Mouse (Mus musculus): Measurements from ENCODE around the gene C1qtnf9. TPM values are rescaled to one million over a fixed set of nuclear protein-coding genes. Genes with fewer than 3 reads are reported as not detected.

Gene C1qtnf9
- polyA plus RNA-seq, 1 experiment from 2014 or later, result 0.26 TPM

- H3K27ac ChIP-seq, result no peak overlapping the region
- DNase-seq (ENCODE audit: low spot score), result no peak
- H3K4me3 ChIP-seq, result no peak overlapping the region
- peaks cover 28% of the 10 kb centered on the region for H3K36me3 ChIP-seq
- WGBS, result 98% methylated on average over 5 of the region's 5 CpGs
- H3K27me3 ChIP-seq (ENCODE audit: low read depth, poor library complexity, severe bottlenecking), result no peaks in the 10 kb centered on the region
- no peaks in the 10 kb centered on the region for H3K4me1 ChIP-seq
- H3K9me3 ChIP-seq (replicated peaks), result no peaks in the 10 kb centered on the region
Observed at GRCm38 (mm10) chr14:60754656-60755055, 13.3 kb upstream of the C1qtnf9 start.

DNA sequence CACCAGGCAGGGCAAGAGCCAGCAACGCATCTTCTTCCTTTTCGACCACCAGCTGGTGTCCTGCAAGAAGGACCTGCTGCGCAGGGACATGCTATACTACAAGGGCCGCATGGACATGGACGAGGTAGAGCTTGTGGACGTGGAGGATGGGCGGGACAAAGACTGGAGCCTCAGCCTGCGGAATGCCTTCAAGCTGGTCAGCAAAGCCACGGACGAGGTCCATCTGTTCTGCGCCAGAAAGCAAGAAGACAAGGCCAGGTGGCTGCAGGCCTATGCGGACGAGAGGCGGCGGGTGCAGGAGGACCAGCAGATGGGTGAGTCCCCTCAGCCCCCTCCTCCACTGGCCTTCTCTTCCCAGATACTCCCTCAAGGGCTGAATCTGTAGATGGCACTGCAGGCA is 11.7 kb upstream of the C1qtnf9 start:
- Histone ChIP-seq H3K4me3 (no peak overlapping the region), H3K4me1 (no peaks in the 10 kb centered on the region), H3K36me3 (peaks cover 39% of the 10 kb centered on the region), H3K27ac (no peak overlapping the region), H3K27me3 (ENCODE audit: low read depth, poor library complexity, severe bottlenecking) (no peaks in the 10 kb centered on the region), H3K9me3 (replicated peaks) (no peaks in the 10 kb centered on the region)
- WGBS, result 95% methylated on average over 15 of the region's 15 CpGs
- DNase-seq (ENCODE audit: low spot score), result no peak

GRCm38 (mm10) chr14:60757265-60757664 is 10.7 kb upstream of the C1qtnf9 start:
- DNase-seq (ENCODE audit: low spot score), result no peak
- Histone ChIP-seq H3K36me3 (peaks cover 32% of the 10 kb centered on the region), H3K9me3 (replicated peaks) (no peaks in the 10 kb centered on the region), H3K27ac (no peak overlapping the region), H3K27me3 (ENCODE audit: low read depth, poor library complexity, severe bottlenecking) (no peaks in the 10 kb centered on the region), H3K4me3 (no peak overlapping the region), H3K4me1 (no peaks in the 10 kb centered on the region)
- 97% methylated on average over 8 of the region's 8 CpGs for WGBS

DNA sequence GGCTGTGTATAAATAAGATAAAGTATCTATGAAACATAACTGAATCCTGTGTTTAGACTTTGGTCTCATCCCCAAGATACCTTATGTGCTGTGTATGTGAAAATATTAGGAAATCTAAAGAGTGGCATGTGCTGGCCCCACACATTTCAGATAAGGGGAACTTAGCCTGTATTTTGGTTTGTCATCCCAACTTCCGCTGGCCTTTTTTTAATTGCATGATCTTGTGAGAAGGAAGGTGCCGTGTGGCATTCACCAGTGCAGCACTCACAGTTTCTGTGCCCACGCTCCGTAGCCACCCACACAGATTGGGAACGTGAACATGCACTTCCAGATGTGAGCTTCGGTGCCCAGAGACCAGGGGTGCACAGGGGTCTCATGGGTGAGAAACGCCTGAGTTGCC is 10.2 kb upstream of the C1qtnf9 start:
- Histone ChIP-seq H3K27ac (no peak overlapping the region), H3K4me1 (no peaks in the 10 kb centered on the region), H3K9me3 (replicated peaks) (no peaks in the 10 kb centered on the region), H3K27me3 (ENCODE audit: low read depth, poor library complexity, severe bottlenecking) (no peaks in the 10 kb centered on the region), H3K36me3 (peaks cover 32% of the 10 kb centered on the region), H3K4me3 (no peak overlapping the region)
- WGBS, result 92% methylated on average over 7 of the region's 7 CpGs
- no peak for DNase-seq (ENCODE audit: low spot score)

DNA sequence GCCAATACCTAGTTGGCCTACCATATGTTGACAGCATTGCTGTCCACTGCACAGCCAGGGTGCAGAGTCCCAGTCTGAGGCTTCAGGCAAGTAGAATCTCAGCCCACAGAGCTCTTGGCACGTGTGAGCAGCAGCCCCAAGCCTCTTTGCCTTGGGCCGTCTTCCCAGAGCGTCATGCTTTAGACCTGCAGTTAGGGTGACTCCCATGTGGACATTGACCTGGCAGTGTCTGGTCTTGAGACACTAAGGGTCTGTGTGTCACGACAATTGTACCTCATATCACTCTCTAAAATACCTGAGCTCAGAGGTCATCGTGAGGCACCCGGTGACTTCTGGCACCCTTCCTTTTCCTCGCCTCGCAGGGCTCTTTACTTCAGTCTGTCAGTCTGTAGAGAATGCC is 8.8 kb upstream of the C1qtnf9 start:
- Histone ChIP-seq H3K9me3 (replicated peaks) (no peaks in the 10 kb centered on the region), H3K4me3 (no peak overlapping the region), H3K27me3 (ENCODE audit: low read depth, poor library complexity, severe bottlenecking) (no peaks in the 10 kb centered on the region), H3K27ac (no peak overlapping the region), H3K4me1 (no peaks in the 10 kb centered on the region), H3K36me3 (peaks cover 32% of the 10 kb centered on the region)
- WGBS, result 94% methylated on average over 8 of the region's 8 CpGs
- DNase-seq (ENCODE audit: low spot score), result no peak

DNA sequence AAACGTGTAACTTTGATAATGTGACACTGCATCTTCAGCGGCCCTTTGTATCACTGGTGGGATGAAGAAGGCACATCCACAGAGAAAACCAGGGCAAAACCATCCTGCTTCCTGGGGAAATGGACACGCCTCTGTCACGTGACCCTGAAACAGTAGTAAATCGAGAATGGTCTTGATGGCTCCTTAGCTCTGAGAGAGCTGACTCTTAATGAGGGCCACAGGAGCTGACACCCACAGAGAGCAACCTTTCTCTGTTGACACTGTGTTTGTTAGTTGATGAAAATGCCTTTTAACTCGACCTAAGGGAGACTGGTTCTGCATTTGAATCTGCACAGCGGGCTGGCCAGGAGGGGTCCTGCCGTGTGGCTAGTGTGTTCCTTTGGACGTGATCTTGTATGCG is 6.1 kb upstream of the C1qtnf9 start:
- no peak for DNase-seq (ENCODE audit: low spot score)
- 78% methylated on average over 10 of the region's 10 CpGs for WGBS
- H3K9me3 ChIP-seq (replicated peaks), result no peaks in the 10 kb centered on the region
- peaks cover 8% of the 10 kb centered on the region for H3K4me1 ChIP-seq
- no peak overlapping the region for H3K4me3 ChIP-seq
- H3K27ac ChIP-seq, result no peak overlapping the region
- H3K36me3 ChIP-seq, result peaks cover 21% of the 10 kb centered on the region
- no peaks in the 10 kb centered on the region for H3K27me3 ChIP-seq (ENCODE audit: low read depth, poor library complexity, severe bottlenecking)

DNA sequence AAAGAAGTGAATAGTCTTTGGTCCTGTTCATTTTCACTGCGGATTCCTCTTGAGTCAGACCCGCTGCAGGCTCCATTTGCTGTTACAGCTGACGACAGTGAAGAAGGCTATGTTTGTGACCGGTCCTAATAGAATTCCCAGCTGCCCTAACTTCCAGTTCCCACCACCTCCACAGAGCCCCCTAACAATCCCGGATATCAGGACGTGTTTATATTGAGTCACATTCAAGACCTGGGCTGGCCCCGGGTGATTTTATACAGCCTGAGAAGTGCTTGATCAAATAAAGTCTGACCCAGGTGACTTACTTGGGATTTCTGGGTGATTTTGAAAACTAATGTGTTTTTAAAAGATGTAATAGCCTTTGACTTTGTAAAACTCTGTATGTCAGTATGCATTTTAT is 5.2 kb upstream of the C1qtnf9 start:
- Histone ChIP-seq H3K4me1 (peaks cover 8% of the 10 kb centered on the region), H3K27ac (no peak overlapping the region), H3K36me3 (peaks cover 17% of the 10 kb centered on the region), H3K4me3 (no peak overlapping the region), H3K9me3 (replicated peaks) (no peaks in the 10 kb centered on the region), H3K27me3 (ENCODE audit: low read depth, poor library complexity, severe bottlenecking) (no peaks in the 10 kb centered on the region)
- WGBS, result 86% methylated on average over 7 of the region's 7 CpGs
- DNase-seq (ENCODE audit: low spot score), result no peak

DNA sequence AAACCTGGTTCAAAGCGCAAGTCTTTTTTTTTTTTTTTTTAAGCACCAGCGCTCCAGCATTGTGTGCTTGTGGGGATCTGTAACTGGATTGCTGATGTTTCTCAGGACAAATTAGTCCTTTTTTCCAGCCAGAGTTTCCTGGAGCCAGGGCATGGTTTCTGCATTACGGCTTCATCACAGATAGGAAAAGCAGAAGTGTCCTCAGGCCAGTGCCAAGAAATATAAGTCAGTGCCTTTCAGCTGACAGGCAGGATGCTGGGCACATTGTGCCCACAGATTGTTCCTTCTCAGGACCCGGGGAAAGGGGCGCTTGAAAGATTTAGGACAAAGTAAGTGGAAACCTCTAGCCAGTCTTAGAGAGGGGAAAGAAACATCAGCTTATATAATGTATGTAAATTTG is 4.2 kb upstream of the C1qtnf9 start:
- WGBS, result 94% methylated on average over 5 of the region's 5 CpGs
- no peak for DNase-seq (ENCODE audit: low spot score)
- H3K4me1 ChIP-seq, result peaks cover 8% of the 10 kb centered on the region
- peaks cover 17% of the 10 kb centered on the region for H3K36me3 ChIP-seq
- no peak overlapping the region for H3K27ac ChIP-seq
- no peaks in the 10 kb centered on the region for H3K9me3 ChIP-seq (replicated peaks)
- no peaks in the 10 kb centered on the region for H3K27me3 ChIP-seq (ENCODE audit: low read depth, poor library complexity, severe bottlenecking)
- no peak overlapping the region for H3K4me3 ChIP-seq

- WGBS, result 76% methylated on average over 4 of the region's 4 CpGs
- Histone ChIP-seq H3K4me3 (no peak overlapping the region), H3K36me3 (peaks cover 14% of the 10 kb centered on the region), H3K9me3 (replicated peaks) (no peaks in the 10 kb centered on the region), H3K27me3 (ENCODE audit: low read depth, poor library complexity, severe bottlenecking) (no peaks in the 10 kb centered on the region), H3K27ac (no peak overlapping the region), H3K4me1 (peaks cover 8% of the 10 kb centered on the region)
- no peak for DNase-seq (ENCODE audit: low spot score)
Observed at GRCm38 (mm10) chr14:60764526-60764925, 3.4 kb upstream of the C1qtnf9 start.

- H3K36me3 ChIP-seq, result peaks cover 11% of the 10 kb centered on the region
- H3K4me1 ChIP-seq, result peaks cover 8% of the 10 kb centered on the region
- H3K27ac ChIP-seq, result no peak overlapping the region
- no peak overlapping the region for H3K4me3 ChIP-seq
- WGBS, result 82% methylated on average over 2 of the region's 2 CpGs
- H3K9me3 ChIP-seq (replicated peaks), result no peaks in the 10 kb centered on the region
- no peak for DNase-seq (ENCODE audit: low spot score)
- no peaks in the 10 kb centered on the region for H3K27me3 ChIP-seq (ENCODE audit: low read depth, poor library complexity, severe bottlenecking)
Observed at GRCm38 (mm10) chr14:60765025-60765424, 2.9 kb upstream of the C1qtnf9 start.

DNA sequence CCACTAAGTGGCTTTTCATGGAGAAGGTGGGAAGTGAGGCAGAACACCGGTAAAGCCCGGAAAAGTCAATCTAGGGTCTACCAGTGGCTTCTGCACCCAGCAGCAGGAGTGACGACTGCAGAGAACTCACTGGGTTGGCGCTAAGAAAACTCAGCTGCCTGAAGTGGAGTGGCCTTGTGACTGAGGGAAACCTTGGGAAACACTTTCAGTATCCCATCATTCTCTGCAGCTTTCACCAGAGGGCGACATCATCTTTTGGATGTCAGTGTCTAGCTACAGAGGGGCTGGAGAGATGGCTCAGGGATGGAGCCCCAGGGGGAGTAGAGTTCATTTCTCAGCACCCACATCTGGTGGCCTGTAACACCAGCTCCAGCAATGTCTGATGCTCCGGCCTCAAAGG is 1.4 kb downstream of the C1qtnf9 start:
- DNase-seq (ENCODE audit: low spot score), result no peak

DNA sequence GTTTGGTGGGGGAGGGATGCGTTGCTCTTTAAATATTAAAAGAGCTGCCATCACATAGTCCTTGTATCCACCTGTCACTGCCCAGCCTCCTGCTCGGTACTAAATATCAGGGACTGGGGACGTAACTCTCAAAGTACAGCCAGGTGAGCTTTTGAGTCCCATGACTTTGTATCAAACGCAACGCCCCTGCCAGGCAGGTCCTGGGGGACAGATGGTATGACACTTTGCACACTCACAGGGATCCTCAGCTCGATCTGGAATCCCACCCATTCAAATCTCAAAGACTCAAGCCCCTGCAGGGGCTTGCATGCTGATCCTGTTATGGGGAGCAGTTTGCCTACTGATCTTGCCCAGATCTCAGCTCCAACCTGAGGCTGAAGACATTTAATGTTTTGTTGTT is 2.7 kb downstream of the C1qtnf9 start:
- WGBS, result 77% methylated on average over 6 of the region's 6 CpGs
- Histone ChIP-seq H3K9me3 (replicated peaks) (no peaks in the 10 kb centered on the region), H3K4me1 (no peaks in the 10 kb centered on the region; the same call in none of the 2 replicates), H3K36me3 (no peaks in the 10 kb centered on the region), H3K27me3 (ENCODE audit: low read depth, poor library complexity, severe bottlenecking) (no peaks in the 10 kb centered on the region), H3K27ac (no peak overlapping the region), H3K4me3 (no peak overlapping the region)
- DNase-seq (ENCODE audit: low spot score), result no peak

More for the DNA sequence above, 1.4 kb downstream of the C1qtnf9 start:
- 42% methylated on average over 6 of the region's 6 CpGs for WGBS
- H3K27ac ChIP-seq, result no peak overlapping the region
- no peak overlapping the region for H3K4me3 ChIP-seq
- H3K9me3 ChIP-seq (replicated peaks), result no peaks in the 10 kb centered on the region
- H3K4me1 ChIP-seq, result peaks cover 8% of the 10 kb centered on the region
- H3K27me3 ChIP-seq (ENCODE audit: low read depth, poor library complexity, severe bottlenecking), result no peaks in the 10 kb centered on the region
- no peaks in the 10 kb centered on the region for H3K36me3 ChIP-seq

DNA sequence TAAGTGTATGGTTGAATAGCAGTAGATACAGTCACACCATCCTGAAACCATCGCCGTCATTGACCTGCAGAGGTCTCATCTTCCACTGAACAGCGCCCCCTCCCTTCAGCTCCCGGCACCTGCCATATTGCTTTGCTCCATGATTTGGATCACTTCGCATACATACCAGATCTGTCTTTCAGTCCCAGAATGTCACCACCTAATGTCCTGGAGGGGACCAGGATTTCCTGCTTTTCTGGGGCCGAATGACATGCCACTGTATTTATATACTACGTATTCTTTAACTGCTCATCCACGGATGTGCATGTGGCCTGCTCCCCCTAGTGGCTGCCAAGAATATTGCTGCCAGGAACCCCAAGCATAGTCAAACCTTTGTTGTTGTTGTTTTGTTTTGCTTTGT is 3.1 kb downstream of the C1qtnf9 start:
- WGBS, result 12% methylated on average over 8 of the region's 8 CpGs
- Histone ChIP-seq H3K4me3 (peak overlapping the region; percentile 40), H3K27ac (no peak overlapping the region), H3K9me3 (replicated peaks) (no peaks in the 10 kb centered on the region), H3K36me3 (no peaks in the 10 kb centered on the region), H3K27me3 (ENCODE audit: low read depth, poor library complexity, severe bottlenecking) (no peaks in the 10 kb centered on the region), H3K4me1 (no peaks in the 10 kb centered on the region; the same call in none of the 2 replicates)
- peak; percentile 72 for DNase-seq (ENCODE audit: low spot score)

DNA sequence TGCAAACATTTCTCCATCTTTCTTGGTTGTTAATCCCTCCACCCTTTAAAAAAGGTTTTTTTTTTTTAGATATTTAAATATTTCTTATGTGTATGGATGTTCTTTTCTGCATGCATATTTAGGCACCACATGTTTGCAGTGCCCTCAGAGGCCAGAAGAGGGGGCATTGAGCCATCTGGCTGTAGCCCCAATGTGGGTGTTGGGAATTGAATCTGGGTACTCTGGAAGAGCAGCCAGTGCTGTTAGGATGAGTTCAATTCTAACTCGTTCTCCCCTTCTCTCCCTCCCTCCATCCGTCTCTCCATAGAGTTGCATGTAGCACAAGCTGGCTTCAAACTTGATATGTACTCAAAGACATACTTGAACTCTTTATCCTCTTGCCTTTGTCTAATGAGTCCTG is 5.5 kb downstream of the C1qtnf9 start:
- DNase-seq (ENCODE audit: low spot score), result no peak
- H3K4me3 ChIP-seq, result no peak overlapping the region
- no peaks in the 10 kb centered on the region for H3K27me3 ChIP-seq (ENCODE audit: low read depth, poor library complexity, severe bottlenecking)
- WGBS, result 90% methylated on average over 2 of the region's 2 CpGs
- H3K27ac ChIP-seq, result no peak overlapping the region
- H3K4me1 ChIP-seq, result no peaks in the 10 kb centered on the region; the same call in 1 of the 2 replicates
- no peaks in the 10 kb centered on the region for H3K36me3 ChIP-seq
- no peaks in the 10 kb centered on the region for H3K9me3 ChIP-seq (replicated peaks)

Data from limb, embryonic 10.5 days (tissue).